Mouse (Mus musculus) stomach, embryonic 16.5 days (tissue): ENCODE measurements at regions not wholly inside any gene's neighbourhood (a gene's known extent, or its start where the extent isn't known, plus 50 kb on each side); places are given as distances from the start of the nearest gene placed in this dataset.

Experiments used
- ATAC-seq: fragments of 200-750 bp; cut with Nextera tagmentation; 2 replicates; pipeline ENCODE4 v1.8.0; 2017; ENCODE audit warnings: moderate number of reproducible peaks, moderate TSS enrichment; ENCODE audit not compliant: insufficient read depth, low FRiP score
- H3K27ac ChIP-seq: fragments of 300-500 bp; sonication (generic); 2 replicates; pipeline ENCODE4 v1.5.1; 2014; ENCODE audit warnings: low read length
- H3K27me3 ChIP-seq: fragments of 300-500 bp; sonication (generic); 2 replicates; pipeline ENCODE4 v1.6.1; 2014; ENCODE audit warnings: low read length, control low read depth, mixed read lengths; ENCODE audit not compliant: control insufficient read depth, insufficient read depth
- H3K36me3 ChIP-seq: fragments of 300-500 bp; sonication (generic); 2 replicates; pipeline ENCODE4 v1.6.1; 2014; ENCODE audit warnings: low read length; ENCODE audit not compliant: control insufficient read depth, insufficient read depth
- H3K4me1 ChIP-seq: fragments of 300-500 bp; sonication (generic); 2 replicates; pipeline ENCODE4 v1.6.1; 2014; ENCODE audit warnings: low read length, control low read depth, mixed read lengths; ENCODE audit not compliant: control insufficient read depth, insufficient read depth
- H3K4me2 ChIP-seq: fragments of 300-500 bp; sonication (generic); 2 replicates; pipeline ENCODE4 v1.6.1; 2014; ENCODE audit warnings: low read depth, low read length, mixed read lengths
- H3K4me3 ChIP-seq: fragments of 300-500 bp; sonication (generic); replicated peaks from 2 replicates; pipeline ENCODE4 v1.5.1; 2014; ENCODE audit warnings: mild to moderate bottlenecking, low read length
- H3K9ac ChIP-seq: fragments of 300-500 bp; sonication (generic); 2 replicates; pipeline ENCODE4 v1.6.1; 2014; ENCODE audit warnings: low read length
- H3K9me3 ChIP-seq: fragments of 300-500 bp; sonication (generic); replicated peaks from 2 replicates; pipeline ENCODE4 v1.6.1; 2016; ENCODE audit warnings: low read length, control low read depth; ENCODE audit not compliant: control insufficient read depth
- WGBS: fragments of 180-500 bp; shearing (Covaris S2); extraction: QIAGEN DNeasy Blood & Tissue Kit; methylation state at CpG from one replicate; pipeline ENCODE4 v1.1.7; 2014; 5-methylcytosine and 5-hydroxymethylcytosine counted together

GRCm38 (mm10) chr16:50747698-50748097, 156.7 kb upstream of the Ccdc54 start:
- no peak overlapping the region for H3K4me2 ChIP-seq
- H3K9ac ChIP-seq, result no peak overlapping the region
- H3K4me3 ChIP-seq, result no peak overlapping the region
- no peaks in the 10 kb centered on the region for H3K9me3 ChIP-seq
- H3K27me3 ChIP-seq, result no peaks in the 10 kb centered on the region
- WGBS, result 91% methylated on average over 5 of the region's 5 CpGs
- ATAC-seq, result no peak
- H3K4me1 ChIP-seq, result 0 out of 2 replicates have a peak, but pooled peaks cover 5% of the 10 kb centered on the region
- H3K36me3 ChIP-seq, result no peaks in the 10 kb centered on the region
- no peak overlapping the region for H3K27ac ChIP-seq

GRCm38 (mm10) chr16:50745723-50746122, 154.8 kb upstream of the Ccdc54 start:
- no peaks in the 10 kb centered on the region for H3K36me3 ChIP-seq
- ATAC-seq, result no peak
- no peaks in the 10 kb centered on the region for H3K27me3 ChIP-seq
- H3K27ac ChIP-seq, result no peak overlapping the region
- H3K9ac ChIP-seq, result no peak overlapping the region
- no peaks in the 10 kb centered on the region for H3K9me3 ChIP-seq
- H3K4me3 ChIP-seq, result no peak overlapping the region
- H3K4me1 ChIP-seq, result no peaks in the 10 kb centered on the region
- WGBS, result 16% methylated on average over 2 of the region's 2 CpGs
- H3K4me2 ChIP-seq, result no peak overlapping the region

GRCm38 (mm10) chr16:50737396-50737843, 146.5 kb upstream of the Ccdc54 start:
- H3K9ac ChIP-seq, result peak overlapping the region; percentile 64
- no peak for ATAC-seq
- H3K27me3 ChIP-seq, result no peaks in the 10 kb centered on the region
- peak overlapping the region; percentile 48 for H3K4me3 ChIP-seq
- no peaks in the 10 kb centered on the region for H3K9me3 ChIP-seq
- 26% methylated on average over 10 of the region's 10 CpGs for WGBS
- H3K36me3 ChIP-seq, result no peaks in the 10 kb centered on the region
- H3K4me2 ChIP-seq, result peak overlapping the region; percentile 68
- H3K27ac ChIP-seq, result no peak overlapping the region
- H3K4me1 ChIP-seq, result peaks cover 8% of the 10 kb centered on the region; the same call in 1 of the 2 replicates

GRCm38 (mm10) chr16:50736151-50737047, 145.4 kb upstream of the Ccdc54 start:
- Histone ChIP-seq H3K4me1 (peaks cover 8% of the 10 kb centered on the region; the same call in 1 of the 2 replicates), H3K36me3 (no peaks in the 10 kb centered on the region), H3K27ac (no peak overlapping the region), H3K4me2 (peak overlapping the region; percentile 68), H3K9me3 (no peaks in the 10 kb centered on the region), H3K9ac (peak overlapping the region; percentile 64), H3K4me3 (peak overlapping the region; percentile 48), H3K27me3 (no peaks in the 10 kb centered on the region)
- ATAC-seq, result peak; percentile 85
- WGBS, result 6% methylated on average over 21 of the region's 21 CpGs

- Histone ChIP-seq H3K27me3 (no peaks in the 10 kb centered on the region), H3K4me3 (no peak overlapping the region), H3K9ac (no peak overlapping the region), H3K4me1 (peaks cover 8% of the 10 kb centered on the region; the same call in 1 of the 2 replicates), H3K9me3 (no peaks in the 10 kb centered on the region), H3K27ac (no peak overlapping the region), H3K36me3 (no peaks in the 10 kb centered on the region), H3K4me2 (no peak overlapping the region)
- 92% methylated on average over 3 of the region's 3 CpGs for WGBS
- no peak for ATAC-seq
Observed at GRCm38 (mm10) chr16:50733359-50733758, 142.4 kb upstream of the Ccdc54 start.

- peak; percentile 97 for ATAC-seq
- Histone ChIP-seq H3K36me3 (no peaks in the 10 kb centered on the region), H3K27me3 (no peaks in the 10 kb centered on the region), H3K9me3 (no peaks in the 10 kb centered on the region), H3K9ac (peak overlapping the region; percentile 72), H3K27ac (no peak overlapping the region), H3K4me2 (peak overlapping the region; percentile 96), H3K4me1 (peaks cover 5% of the 10 kb centered on the region; the same call in 1 of the 2 replicates), H3K4me3 (peak overlapping the region; percentile 60)
- WGBS, result under 1% methylated on average over 58 of the region's 58 CpGs
Observed at GRCm38 (mm10) chr16:50732082-50733006, 141.4 kb upstream of the Ccdc54 start.

- Histone ChIP-seq H3K4me2 (no peak overlapping the region), H3K4me1 (no peaks in the 10 kb centered on the region), H3K9ac (no peak overlapping the region), H3K36me3 (no peaks in the 10 kb centered on the region), H3K9me3 (no peaks in the 10 kb centered on the region), H3K27ac (no peak overlapping the region), H3K27me3 (no peaks in the 10 kb centered on the region), H3K4me3 (no peak overlapping the region)
- WGBS, result 60% methylated on average over 5 of the region's 5 CpGs
- ATAC-seq, result no peak
Observed at GRCm38 (mm10) chr16:50729341-50729740, 138.4 kb upstream of the Ccdc54 start.

- H3K27ac ChIP-seq, result no peak overlapping the region
- H3K36me3 ChIP-seq, result no peaks in the 10 kb centered on the region
- no peak for ATAC-seq
- 85% methylated on average over 6 of the region's 6 CpGs for WGBS
- H3K4me2 ChIP-seq, result no peak overlapping the region
- H3K9me3 ChIP-seq, result no peaks in the 10 kb centered on the region
- no peak overlapping the region for H3K4me3 ChIP-seq
- H3K4me1 ChIP-seq, result no peaks in the 10 kb centered on the region
- no peak overlapping the region for H3K9ac ChIP-seq
- H3K27me3 ChIP-seq, result no peaks in the 10 kb centered on the region
Observed at GRCm38 (mm10) chr16:50723144-50723543, 132.2 kb upstream of the Ccdc54 start.
